Mouse (Mus musculus) embryonic fibroblast, embryonic 13.5 days (primary cell): ENCODE data around the gene Slc10a6.

Source experiments
- CTCF ChIP-seq: IDR thresholded peaks from 2 replicates; pipeline ENCODE4 v1.5.1; 2011; ENCODE audit warnings: mild to moderate bottlenecking, control low read depth, low read length, moderate library complexity, borderline replicate concordance; ENCODE audit not compliant: insufficient read depth
- POLR2A ChIP-seq: IDR thresholded peaks from 2 replicates; pipeline ENCODE4 v1.6.1; 2011; ENCODE audit warnings: low read depth, mild to moderate bottlenecking, control low read depth, low read length, moderate library complexity

GRCm38 (mm10) chr5:103654780-103655179 is 25.6 kb upstream of the Slc10a6 start:
- TF ChIP-seq CTCF (no peak), POLR2A (no peak)
